Mouse (Mus musculus): ENCODE data around the gene Treh. TPM values are rescaled to one million over a fixed set of nuclear protein-coding genes. Genes with fewer than 3 reads are reported as not detected.

Treh gene
- polyA plus RNA-seq, 1 experiment from 2014 or later = not detected

- H3K4me3 ChIP-seq = no peak overlapping the region
- H3K9me3 ChIP-seq = 0 out of 2 replicates have a peak, but pooled peaks cover 2% of the 10 kb centered on the region
- H3K27ac ChIP-seq = no peak overlapping the region
- peaks cover 18% of the 10 kb centered on the region for H3K36me3 ChIP-seq
- WGBS = 85% methylated on average over 8 of the region's 8 CpGs
- H3K4me1 ChIP-seq = no peaks in the 10 kb centered on the region
- H3K9ac ChIP-seq = no peak overlapping the region
- no peaks in the 10 kb centered on the region for H3K27me3 ChIP-seq
- no peak for ATAC-seq (ENCODE audit: low FRiP score, low read depth)
- H3K4me2 ChIP-seq (replicated peaks) = no peak overlapping the region
Observed at GRCm38 (mm10) chr9:44683046-44683445, 10.0 kb downstream of the Treh start.

GRCm38 (mm10) chr9:44685346-44686330 lies 12.6 kb downstream of the Treh start:
- H3K4me1 ChIP-seq = no peaks in the 10 kb centered on the region
- H3K9ac ChIP-seq = 0 out of 2 replicates have a peak overlapping the region, but pooled peaks have one; percentile 19
- peak; percentile 73; the same call in 1 of the 2 replicates for ATAC-seq (ENCODE audit: low FRiP score, low read depth)
- H3K27me3 ChIP-seq = no peaks in the 10 kb centered on the region
- H3K27ac ChIP-seq = no peak overlapping the region; the same call in 1 of the 2 replicates
- H3K4me3 ChIP-seq = no peak overlapping the region
- no peak overlapping the region for H3K4me2 ChIP-seq (replicated peaks)
- H3K9me3 ChIP-seq = no peaks in the 10 kb centered on the region
- peaks cover 38% of the 10 kb centered on the region for H3K36me3 ChIP-seq
- WGBS = 41% methylated on average over 14 of the region's 14 CpGs

- no peaks in the 10 kb centered on the region for H3K4me1 ChIP-seq
- H3K4me2 ChIP-seq (replicated peaks) = no peak overlapping the region
- 65% methylated on average over 5 of the region's 5 CpGs for whole genome bisulfite sequencing
- H3K36me3 ChIP-seq = peaks cover 48% of the 10 kb centered on the region
- no peak overlapping the region for H3K9ac ChIP-seq
- no peak overlapping the region; the same call in 1 of the 2 replicates for H3K27ac ChIP-seq
- ATAC-seq (ENCODE audit: low FRiP score, low read depth) = no peak
- no peak overlapping the region for H3K4me3 ChIP-seq
- no peaks in the 10 kb centered on the region for H3K27me3 ChIP-seq
- H3K9me3 ChIP-seq = no peaks in the 10 kb centered on the region
Observed at GRCm38 (mm10) chr9:44686638-44687037, 13.6 kb downstream of the Treh start.

- no peaks in the 10 kb centered on the region for H3K9me3 ChIP-seq
- H3K4me1 ChIP-seq = no peaks in the 10 kb centered on the region; the same call in 1 of the 2 replicates
- no peak overlapping the region for H3K4me2 ChIP-seq (replicated peaks)
- H3K36me3 ChIP-seq = peaks cover 61% of the 10 kb centered on the region
- no peak overlapping the region for H3K4me3 ChIP-seq
- ATAC-seq (ENCODE audit: low FRiP score, low read depth) = no peak
- H3K27ac ChIP-seq = no peak overlapping the region
- H3K27me3 ChIP-seq = no peaks in the 10 kb centered on the region
- WGBS = 71% methylated on average over 9 of the region's 9 CpGs
- no peak overlapping the region for H3K9ac ChIP-seq
Observed at GRCm38 (mm10) chr9:44688013-44688412, 15.0 kb downstream of the Treh start.

GRCm38 (mm10) chr9:44690641-44691040 lies 17.6 kb downstream of the Treh start:
- Histone ChIP-seq H3K9me3 (no peaks in the 10 kb centered on the region), H3K4me2 (replicated peaks) (no peak overlapping the region), H3K27ac (no peak overlapping the region), H3K4me1 (no peaks in the 10 kb centered on the region; the same call in 1 of the 2 replicates), H3K9ac (no peak overlapping the region), H3K36me3 (peaks cover 88% of the 10 kb centered on the region), H3K27me3 (no peaks in the 10 kb centered on the region), H3K4me3 (no peak overlapping the region)
- ATAC-seq (ENCODE audit: low FRiP score, low read depth) = no peak
- WGBS = 39% methylated on average over 7 of the region's 7 CpGs

- Histone ChIP-seq H3K36me3 (peaks cover 94% of the 10 kb centered on the region), H3K4me2 (replicated peaks) (no peak overlapping the region), H3K9me3 (no peaks in the 10 kb centered on the region), H3K27ac (no peak overlapping the region; the same call in 1 of the 2 replicates), H3K4me1 (no peaks in the 10 kb centered on the region; the same call in 1 of the 2 replicates), H3K4me3 (no peak overlapping the region), H3K27me3 (no peaks in the 10 kb centered on the region), H3K9ac (0 out of 2 replicates have a peak overlapping the region, but pooled peaks have one; percentile 13)
- ATAC-seq (ENCODE audit: low FRiP score, low read depth) = no peak
- WGBS = 74% methylated on average over 21 of the region's 21 CpGs
Observed at GRCm38 (mm10) chr9:44691671-44692520, 18.9 kb downstream of the Treh start.

GRCm38 (mm10) chr9:44693071-44693470 lies 20.0 kb downstream of the Treh start:
- ATAC-seq (ENCODE audit: low FRiP score, low read depth) = no peak
- Histone ChIP-seq H3K9ac (no peak overlapping the region), H3K4me3 (no peak overlapping the region), H3K4me1 (no peaks in the 10 kb centered on the region; the same call in 1 of the 2 replicates), H3K27me3 (no peaks in the 10 kb centered on the region), H3K9me3 (no peaks in the 10 kb centered on the region), H3K4me2 (replicated peaks) (no peak overlapping the region), H3K36me3 (peaks cover 94% of the 10 kb centered on the region), H3K27ac (no peak overlapping the region)
- WGBS = 80% methylated on average over 11 of the region's 11 CpGs

GRCm38 (mm10) chr9:44697866-44698265 lies 24.8 kb downstream of the Treh start:
- Histone ChIP-seq H3K9ac (no peak overlapping the region), H3K9me3 (no peaks in the 10 kb centered on the region), H3K4me3 (no peak overlapping the region), H3K36me3 (peaks cover 100% of the 10 kb centered on the region), H3K27me3 (no peaks in the 10 kb centered on the region), H3K4me1 (no peaks in the 10 kb centered on the region), H3K27ac (no peak overlapping the region), H3K4me2 (replicated peaks) (no peak overlapping the region)
- WGBS = 89% methylated on average over 16 of the region's 16 CpGs
- ATAC-seq (ENCODE audit: low FRiP score, low read depth) = no peak

- no peak overlapping the region for H3K4me3 ChIP-seq
- H3K27me3 ChIP-seq = no peaks in the 10 kb centered on the region
- no peak overlapping the region for H3K27ac ChIP-seq
- no peak for ATAC-seq (ENCODE audit: low FRiP score, low read depth)
- H3K4me1 ChIP-seq = no peaks in the 10 kb centered on the region
- 87% methylated on average over 9 of the region's 10 CpGs for WGBS
- H3K9me3 ChIP-seq = no peaks in the 10 kb centered on the region
- H3K4me2 ChIP-seq (replicated peaks) = no peak overlapping the region
- H3K9ac ChIP-seq = no peak overlapping the region
- H3K36me3 ChIP-seq = peaks cover 100% of the 10 kb centered on the region
Observed at GRCm38 (mm10) chr9:44699196-44699595, 26.2 kb downstream of the Treh start.

GRCm38 (mm10) chr9:44699730-44700129 lies 26.7 kb downstream of the Treh start:
- no peak overlapping the region for H3K27ac ChIP-seq
- WGBS = 86% methylated on average over 5 of the region's 5 CpGs
- H3K4me2 ChIP-seq (replicated peaks) = no peak overlapping the region
- H3K27me3 ChIP-seq = no peaks in the 10 kb centered on the region
- ATAC-seq (ENCODE audit: low FRiP score, low read depth) = no peak
- no peaks in the 10 kb centered on the region for H3K4me1 ChIP-seq
- no peak overlapping the region for H3K9ac ChIP-seq
- peaks cover 100% of the 10 kb centered on the region for H3K36me3 ChIP-seq
- H3K9me3 ChIP-seq = no peaks in the 10 kb centered on the region
- no peak overlapping the region for H3K4me3 ChIP-seq

- H3K4me3 ChIP-seq = peak overlapping the region; percentile 48
- no peaks in the 10 kb centered on the region for H3K9me3 ChIP-seq
- peak overlapping the region; percentile 83 for H3K4me2 ChIP-seq (replicated peaks)
- 17% methylated on average over 28 of the region's 28 CpGs for WGBS
- peak overlapping the region; percentile 67 for H3K9ac ChIP-seq
- peaks cover 83% of the 10 kb centered on the region for H3K36me3 ChIP-seq
- peaks cover 28% of the 10 kb centered on the region for H3K4me1 ChIP-seq
- ATAC-seq (ENCODE audit: low FRiP score, low read depth) = peak; percentile 28; the same call in 1 of the 2 replicates
- no peaks in the 10 kb centered on the region for H3K27me3 ChIP-seq
- H3K27ac ChIP-seq = peak overlapping the region; percentile 75
Observed at GRCm38 (mm10) chr9:44707749-44708428, 34.9 kb downstream of the Treh start.

All from limb, embryonic 13.5 days (tissue).